In genomic region chr13:109024703-109025102, GRCm38 (mm10) we compare ENCODE assay signal across 25 mouse cellular contexts.
DNase-seq lines count a peak whose midpoint lies in the region; ATAC-seq and TF ChIP-seq lines count a peak whose summit lies in the region.
"Had no signal": no experiment of that assay in that cellular context is flagged by ENCODE, and none has a peak within 500 bp of the region (broad histone marks: within the 10 kb centered on the region; RNA-seq: fewer than 3 reads in every experiment).

No protein-coding gene starts in this region.

- peak; percentile 27; the same call in 1 of the 2 replicates for ATAC-seq in forebrain, embryonic 13.5 days
- ATAC-seq in forebrain, postnatal 0 days, result no peak; the same call in 1 of the 2 replicates
- no peak for ATAC-seq in forebrain, embryonic 15.5 days (replicated peaks)
- no peak for ATAC-seq in midbrain, embryonic 14.5 days (ENCODE audit: low FRiP score, low TSS enrichment)
- ATAC-seq: activated CD4-positive, CD25-positive, alpha-beta regulatory T cell, adult 4 months; intestine, embryonic 15.5 days had no signal

- TF ChIP-seq POLR2A in brain, embryonic 14.5 days (IDR thresholded peaks at IDR 0.05; ENCODE audit: borderline replicate concordance, extremely low read depth, insufficient read depth, insufficient read length, poor library complexity, severe bottlenecking), result no peak

- no peaks in the 10 kb centered on the region for H3K27me3 ChIP-seq in forebrain, embryonic 13.5 days
- H3K27me3 ChIP-seq in forebrain, embryonic 10.5 days (ENCODE audit: poor library complexity, severe bottlenecking), result no peaks in the 10 kb centered on the region
- no peaks in the 10 kb centered on the region for H3K27me3 ChIP-seq in forebrain, postnatal 0 days (ENCODE audit: insufficient read depth, low read length)
- H3K27me3 ChIP-seq in forebrain, embryonic 15.5 days, result no peaks in the 10 kb centered on the region
- no peaks in the 10 kb centered on the region for H3K27me3 ChIP-seq in midbrain, embryonic 14.5 days (ENCODE audit: control insufficient read depth, insufficient read depth, low read length)
- no peaks in the 10 kb centered on the region for H3K27me3 ChIP-seq in midbrain, embryonic 10.5 days (ENCODE audit: low read depth, poor library complexity, severe bottlenecking)
- H3K27me3 ChIP-seq: embryonic facial prominence, embryonic 12.5 days; embryonic facial prominence, embryonic 15.5 days; heart, embryonic 13.5 days; hindbrain, embryonic 15.5 days; intestine, embryonic 15.5 days had no signal

- H3K9ac ChIP-seq in forebrain, embryonic 13.5 days, result no peak overlapping the region
- no peak overlapping the region for H3K9ac ChIP-seq in forebrain, postnatal 0 days
- H3K9ac ChIP-seq in forebrain, embryonic 15.5 days (replicated peaks), result no peak overlapping the region
- H3K9ac ChIP-seq in midbrain, embryonic 14.5 days (replicated peaks; ENCODE audit: low read length), result no peak overlapping the region
- H3K9ac ChIP-seq: embryonic facial prominence, embryonic 12.5 days; embryonic facial prominence, embryonic 15.5 days; heart, embryonic 13.5 days; hindbrain, embryonic 15.5 days; intestine, embryonic 15.5 days had no signal

- no peaks in the 10 kb centered on the region for H3K9me3 ChIP-seq in forebrain, embryonic 13.5 days (replicated peaks)
- no peaks in the 10 kb centered on the region for H3K9me3 ChIP-seq in forebrain, embryonic 10.5 days
- H3K9me3 ChIP-seq in forebrain, postnatal 0 days (ENCODE audit: low read length), result no peaks in the 10 kb centered on the region
- H3K9me3 ChIP-seq in forebrain, embryonic 15.5 days, result no peaks in the 10 kb centered on the region
- H3K9me3 ChIP-seq in midbrain, embryonic 14.5 days (ENCODE audit: control insufficient read depth, low read length), result no peaks in the 10 kb centered on the region
- H3K9me3 ChIP-seq in midbrain, embryonic 10.5 days (replicated peaks), result no peaks in the 10 kb centered on the region
- H3K9me3 ChIP-seq: embryonic facial prominence, embryonic 12.5 days; embryonic facial prominence, embryonic 15.5 days; heart, embryonic 10.5 days; heart, embryonic 13.5 days; hindbrain, embryonic 15.5 days; intestine, embryonic 15.5 days had no signal

- H3K4me3 ChIP-seq in forebrain, embryonic 13.5 days, result no peak overlapping the region
- no peak overlapping the region for H3K4me3 ChIP-seq in forebrain, embryonic 10.5 days
- no peak overlapping the region for H3K4me3 ChIP-seq in forebrain, postnatal 0 days (ENCODE audit: low read depth, low read length)
- H3K4me3 ChIP-seq in forebrain, embryonic 15.5 days, result no peak overlapping the region
- H3K4me3 ChIP-seq in midbrain, embryonic 14.5 days (replicated peaks; ENCODE audit: low read depth, low read length), result no peak overlapping the region
- H3K4me3 ChIP-seq in midbrain, embryonic 10.5 days, result no peak overlapping the region
- H3K4me3 ChIP-seq: embryonic facial prominence, embryonic 12.5 days; embryonic facial prominence, embryonic 15.5 days; heart, adult 2 months; heart, embryonic 10.5 days; heart, embryonic 13.5 days; hindbrain, embryonic 15.5 days; intestine, embryonic 15.5 days had no signal

- 14% methylated on average over 1 of the region's 1 CpGs for WGBS in forebrain, embryonic 13.5 days
- WGBS in forebrain, embryonic 10.5 days, result 87% methylated on average over 1 of the region's 1 CpGs
- 15% methylated on average over 1 of the region's 1 CpGs for WGBS in forebrain, postnatal 0 days
- WGBS in forebrain, embryonic 15.5 days, result 8% methylated on average over 1 of the region's 1 CpGs
- 58% methylated on average over 1 of the region's 1 CpGs for WGBS in midbrain, embryonic 14.5 days
- 95% methylated on average over 1 of the region's 1 CpGs for WGBS in midbrain, embryonic 10.5 days

- no peaks in the 10 kb centered on the region for H3K4me1 ChIP-seq in forebrain, embryonic 13.5 days
- H3K4me1 ChIP-seq in forebrain, embryonic 10.5 days, result no peaks in the 10 kb centered on the region
- no peaks in the 10 kb centered on the region for H3K4me1 ChIP-seq in forebrain, postnatal 0 days (ENCODE audit: insufficient read depth)
- H3K4me1 ChIP-seq in forebrain, embryonic 15.5 days, result no peaks in the 10 kb centered on the region
- H3K4me1 ChIP-seq in midbrain, embryonic 14.5 days (ENCODE audit: control insufficient read depth, insufficient read depth, low read length), result no peaks in the 10 kb centered on the region
- no peaks in the 10 kb centered on the region for H3K4me1 ChIP-seq in midbrain, embryonic 10.5 days
- H3K4me1 ChIP-seq: embryonic facial prominence, embryonic 12.5 days; embryonic facial prominence, embryonic 15.5 days; heart, embryonic 10.5 days; heart, embryonic 13.5 days; hindbrain, embryonic 15.5 days; intestine, embryonic 15.5 days had no signal

- no peak for TF ChIP-seq CTCF in forebrain, postnatal 0 days (IDR thresholded peaks at IDR 0.05; ENCODE audit: low read depth)
- no peak for TF ChIP-seq CTCF in brain, embryonic 14.5 days (IDR thresholded peaks at IDR 0.05; ENCODE audit: borderline replicate concordance, extremely low read depth, insufficient read depth, insufficient read length)

- no peak overlapping the region for H3K27ac ChIP-seq in forebrain, embryonic 13.5 days
- no peak overlapping the region for H3K27ac ChIP-seq in forebrain, embryonic 10.5 days
- no peak overlapping the region for H3K27ac ChIP-seq in forebrain, postnatal 0 days (ENCODE audit: low read depth, low read length)
- no peak overlapping the region for H3K27ac ChIP-seq in forebrain, embryonic 15.5 days (replicated peaks)
- H3K27ac ChIP-seq in midbrain, embryonic 14.5 days (replicated peaks; ENCODE audit: low read depth, low read length), result no peak overlapping the region
- no peak overlapping the region for H3K27ac ChIP-seq in midbrain, embryonic 10.5 days (replicated peaks)
- H3K27ac ChIP-seq: embryonic facial prominence, embryonic 12.5 days; embryonic facial prominence, embryonic 15.5 days; heart, adult 2 months; heart, embryonic 10.5 days; heart, embryonic 13.5 days; hindbrain, embryonic 15.5 days; intestine, embryonic 15.5 days had no signal

- no peak overlapping the region for H3K4me2 ChIP-seq in forebrain, embryonic 13.5 days
- no peak overlapping the region for H3K4me2 ChIP-seq in forebrain, postnatal 0 days (ENCODE audit: low read depth)
- H3K4me2 ChIP-seq in forebrain, embryonic 15.5 days (replicated peaks), result no peak overlapping the region
- no peak overlapping the region for H3K4me2 ChIP-seq in midbrain, embryonic 14.5 days (ENCODE audit: low read length)
- H3K4me2 ChIP-seq: embryonic facial prominence, embryonic 12.5 days; embryonic facial prominence, embryonic 15.5 days; heart, embryonic 13.5 days; hindbrain, embryonic 15.5 days; intestine, embryonic 15.5 days had no signal

- no peaks in the 10 kb centered on the region for H3K36me3 ChIP-seq in forebrain, embryonic 13.5 days (ENCODE audit: poor library complexity, severe bottlenecking)
- no peaks in the 10 kb centered on the region for H3K36me3 ChIP-seq in forebrain, embryonic 10.5 days (replicated peaks)
- H3K36me3 ChIP-seq in forebrain, postnatal 0 days (ENCODE audit: insufficient read depth), result no peaks in the 10 kb centered on the region
- H3K36me3 ChIP-seq in forebrain, embryonic 15.5 days, result no peaks in the 10 kb centered on the region
- no peaks in the 10 kb centered on the region for H3K36me3 ChIP-seq in midbrain, embryonic 14.5 days (ENCODE audit: control insufficient read depth, insufficient read depth, low read length)
- H3K36me3 ChIP-seq in midbrain, embryonic 10.5 days, result no peaks in the 10 kb centered on the region
- H3K36me3 ChIP-seq: embryonic facial prominence, embryonic 12.5 days; embryonic facial prominence, embryonic 15.5 days; heart, embryonic 10.5 days; heart, embryonic 13.5 days; hindbrain, embryonic 15.5 days; intestine, embryonic 15.5 days had no signal

- no peak for DNase-seq in forebrain, embryonic 10.5 days (ENCODE audit: extremely low spot score, low spot score)
- DNase-seq in forebrain, postnatal 0 days, result peak; percentile 24
- peak; percentile 28 for DNase-seq in midbrain, embryonic 14.5 days
- no peak for DNase-seq in midbrain, embryonic 10.5 days (ENCODE audit: low spot score)
- peak; percentile 55 for DNase-seq in brain, embryonic 14.5 days (ENCODE audit: low read depth)
- DNase-seq: adrenal gland, adult 8-10 months; adrenal gland, postnatal 25 days; cerebellum, adult 11 months; cerebellum, adult 2 months; cerebellum, adult 9-11 months; cerebellum, postnatal 25 days; gastrocnemius, postnatal 10 days; gastrocnemius, postnatal 36 days; heart, adult 2 months; heart, postnatal 14 days; heart, postnatal 4 days had no signal

Comparison
In these comparisons a context has a peak if more than half of its experiments do, and no peak if none do; other contexts are left out.
1. DNase-seq: peak in forebrain, postnatal 0 days (single experiment), midbrain, embryonic 14.5 days (single experiment) and brain, embryonic 14.5 days (single experiment); none in forebrain, embryonic 10.5 days (single experiment) and midbrain, embryonic 10.5 days (single experiment).